Mouse (Mus musculus): Measurements from ENCODE around the gene Dusp28. TPM values are rescaled to one million over a fixed set of nuclear protein-coding genes. Genes with fewer than 3 reads are reported as not detected.

Gene Dusp28
- total and polyA plus RNA-seq, 3 experiments: 3.6 to 4.6 (median 3.6) TPM

- peaks cover 35 to 71% of the 10 kb centered on the region in 2 experiments for H3K36me3 ChIP-seq (replicated peaks in 1 of 2; ENCODE audit: control insufficient read depth in 1 of 2, insufficient read depth in 1 of 2, low read length in 1 of 2)
- TF ChIP-seq ZC3H11A (IDR thresholded peaks at IDR 0.05; ENCODE audit: low read depth, low read length): no peak
- no peak for TF ChIP-seq KAT2A (IDR thresholded peaks at IDR 0.05; ENCODE audit: insufficient replicate concordance, low read length)
- no peak for TF ChIP-seq SIN3A (IDR thresholded peaks at IDR 0.05; ENCODE audit: low read length)
- peak; percentile 76 for TF ChIP-seq SMC3 (IDR thresholded peaks at IDR 0.05; ENCODE audit: low read depth, low read length)
- TF ChIP-seq E2F4 (IDR thresholded peaks at IDR 0.05; ENCODE audit: insufficient replicate concordance, low read depth, low read length): no peak
- no peak for TF ChIP-seq NELFE (IDR thresholded peaks at IDR 0.05; ENCODE audit: low read depth, low read length)
- no peak for TF ChIP-seq MXI1 (IDR thresholded peaks at IDR 0.05; ENCODE audit: low read depth, low read length)
- TF ChIP-seq ZMIZ1 (IDR thresholded peaks at IDR 0.05; ENCODE audit: low read depth, low read length): no peak
- TF ChIP-seq CTCF (conservative IDR thresholded peaks at IDR 0.05 in 1 of 2, IDR thresholded peaks at IDR 0.05 in 1 of 2; ENCODE audit: low read depth in 2 of 2, low read length in 2 of 2): peak; percentile 46 to 78
- TF ChIP-seq RCOR1 (conservative IDR thresholded peaks at IDR 0.05; ENCODE audit: low read depth, low read length): no peak
- no peak for TF ChIP-seq MYC (IDR thresholded peaks at IDR 0.05; ENCODE audit: low read depth, low read length)
- peak; percentile 63 for TF ChIP-seq RAD21 (IDR thresholded peaks at IDR 0.05; ENCODE audit: low read depth, low read length)
- no peak for TF ChIP-seq ZNF384 (IDR thresholded peaks at IDR 0.05; ENCODE audit: low read depth, low read length)
- peaks cover 2 to 7% of the 10 kb centered on the region in 2 experiments; a peak in 1 of 4 replicates for H3K4me1 ChIP-seq (ENCODE audit: control insufficient read depth in 1 of 2, insufficient read depth in 2 of 2)
- DNase-seq (ENCODE audit: extremely low read depth): peak; percentile 51
- H3K9ac ChIP-seq (ENCODE audit: insufficient read depth, low read depth): no peak overlapping the region
- no peak overlapping the region for H3K27ac ChIP-seq (ENCODE audit: insufficient read depth, low read depth)
- no peak overlapping the region for H3K4me2 ChIP-seq (ENCODE audit: insufficient read depth, low read depth, poor library complexity, severe bottlenecking)
- no peaks in the 10 kb centered on the region for H3K27me3 ChIP-seq (replicated peaks)
- H3K4me3 ChIP-seq (replicated peaks in 1 of 3; ENCODE audit: low read depth in 2 of 3, low read length in 2 of 3, poor library complexity in 1 of 3): no peak overlapping the region
- H3K9me3 ChIP-seq (replicated peaks; ENCODE audit: low read length): no peaks in the 10 kb centered on the region
- no peaks in the 10 kb centered on the region for H3K79me2 ChIP-seq (replicated peaks; ENCODE audit: control insufficient read depth, extremely low read depth, insufficient read depth, poor library complexity, severe bottlenecking)
- dilution Hi-C loops (cut with MboI; ENCODE audit: extremely low pct_ligation_motif_present, extremely low pct_unique_long_range_greater_than_20kb, low sequenced_read_pairs) (no loop called here), in situ Hi-C loops (cut with MboI; ENCODE audit: low pct_ligation_motif_present, low pct_unique_long_range_greater_than_20kb, low sequenced_read_pairs) (loop anchor here (10.0 kb wide), 1 partner anchor 125 kb away; no protein-coding TSS in a partner anchor)
Observed at GRCm38 (mm10) chr1:92949426-92949825, 42.6 kb downstream of the Dusp28 start.

GRCm38 (mm10) chr1:92950607-92951006 lies 43.8 kb downstream of the Dusp28 start, which contains the start of gene Gpr35:
TSS of gene Gpr35 (plus strand) at chr1:92950865.
- dilution Hi-C loops (cut with MboI; ENCODE audit: extremely low pct_ligation_motif_present, extremely low pct_unique_long_range_greater_than_20kb, low sequenced_read_pairs): no loop called here
- Histone ChIP-seq H3K9ac (ENCODE audit: insufficient read depth, low read depth) (no peak within 1 kb of the TSS), H3K36me3 (replicated peaks in 1 of 2; ENCODE audit: control insufficient read depth in 1 of 2, insufficient read depth in 1 of 2, low read length in 1 of 2) (peaks cover 24 to 59% of the 10 kb centered on the region in 2 experiments), H3K4me2 (ENCODE audit: insufficient read depth, low read depth, poor library complexity, severe bottlenecking) (no peak within 1 kb of the TSS), H3K4me1 (ENCODE audit: control insufficient read depth in 1 of 2, insufficient read depth in 2 of 2) (peaks cover 2 to 7% of the 10 kb centered on the region in 2 experiments; a peak in 1 of 4 replicates), H3K4me3 (replicated peaks in 1 of 3; ENCODE audit: low read depth in 2 of 3, low read length in 2 of 3, poor library complexity in 1 of 3) (no peak within 1 kb of the TSS), H3K9me3 (replicated peaks; ENCODE audit: low read length) (no peaks in the 10 kb centered on the region), H3K79me2 (replicated peaks; ENCODE audit: control insufficient read depth, extremely low read depth, insufficient read depth, poor library complexity, severe bottlenecking) (no peaks in the 10 kb centered on the region), H3K27me3 (replicated peaks) (no peaks in the 10 kb centered on the region), H3K27ac (ENCODE audit: insufficient read depth, low read depth) (no peak within 1 kb of the TSS)
- DNase-seq (ENCODE audit: extremely low read depth): no peak
- in situ Hi-C loops (cut with MboI; ENCODE audit: low pct_ligation_motif_present, low pct_unique_long_range_greater_than_20kb, low sequenced_read_pairs): no loop called here
- no peak for TF ChIP-seq ZMIZ1 (IDR thresholded peaks at IDR 0.05; ENCODE audit: low read depth, low read length)
- TF ChIP-seq NRF1 (IDR thresholded peaks at IDR 0.05; ENCODE audit: low read depth, low read length): no peak
- TF ChIP-seq RAD21 (IDR thresholded peaks at IDR 0.05; ENCODE audit: low read depth, low read length): no peak
- TF ChIP-seq PAX5 (IDR thresholded peaks at IDR 0.05; ENCODE audit: low read length): no peak
- no peak for TF ChIP-seq CHD2 (IDR thresholded peaks at IDR 0.05; ENCODE audit: low read length)
- TF ChIP-seq CTCF (conservative IDR thresholded peaks at IDR 0.05 in 1 of 2, IDR thresholded peaks at IDR 0.05 in 1 of 2; ENCODE audit: low read depth in 2 of 2, low read length in 2 of 2): no peak
- TF ChIP-seq ETS1 (conservative IDR thresholded peaks at IDR 0.05; ENCODE audit: low read depth, low read length): no peak
- no peak for TF ChIP-seq GABPA (IDR thresholded peaks at IDR 0.05; ENCODE audit: insufficient replicate concordance, low read depth, low read length)
- no peak for TF ChIP-seq MXI1 (IDR thresholded peaks at IDR 0.05; ENCODE audit: low read depth, low read length)

Measured in CH12.LX (cell line).